Mouse (Mus musculus) MEL (cell line): ENCODE measurements around the gene Acot3. TPM values are rescaled to one million over a fixed set of nuclear protein-coding genes. Genes with fewer than 3 reads are reported as not detected.
"Not testable (repeated sequence)": the region's sequence is repeated elsewhere in the genome, so short reads cannot be mapped to it uniquely, and the experiment has no call there.

Experiments
- DNase-seq: peaks from one replicate; pipeline ENCODE4 v3.0.0; 2011; ENCODE audit warnings: low read depth, low spot score
- H3K27ac ChIP-seq: 2 replicates; pipeline ENCODE4 v1.5.1; 2012; ENCODE audit warnings: low read depth, mild to moderate bottlenecking, control low read depth, low read length, moderate library complexity; ENCODE audit not compliant: control insufficient read depth
- H3K27me3 ChIP-seq, 2 experiments: fragments of 150-350 bp in 1 of 2; sonication (generic) in 1 of 2; 2 replicates each; pipeline ENCODE4 v1.6.1; 2012; ENCODE audit warnings: low read length in 2 of 2, mild to moderate bottlenecking in 2 of 2, improper control_type of control experiment in 1 of 2, moderate library complexity in 1 of 2; ENCODE audit not compliant: insufficient read depth in 2 of 2, control insufficient read depth in 1 of 2
- H3K36me3 ChIP-seq, 2 experiments: 2 replicates each; pipeline ENCODE4 v1.6.1; 2012 to 2014; ENCODE audit warnings: low read length in 2 of 2, improper control_type of control experiment in 1 of 2, inconsistent platforms in 1 of 2, mild to moderate bottlenecking in 1 of 2; ENCODE audit not compliant: insufficient read depth in 2 of 2, control insufficient read depth in 1 of 2
- H3K4me1 ChIP-seq, 2 experiments: fragments of 150-350 bp in 1 of 2; sonication (generic) in 1 of 2; 2 replicates each; pipeline ENCODE4 v1.6.1; 2012; ENCODE audit warnings: low read length in 2 of 2, improper control_type of control experiment in 1 of 2, mild to moderate bottlenecking in 1 of 2; ENCODE audit not compliant: insufficient read depth in 2 of 2, control insufficient read depth in 1 of 2
- H3K4me3 ChIP-seq, 2 experiments: fragments of 150-350 bp in 1 of 2; sonication (generic) in 1 of 2; 2 replicates each; pipeline ENCODE4 v1.5.1; 2012; ENCODE audit warnings: low read depth in 2 of 2, low read length in 2 of 2, mild to moderate bottlenecking in 2 of 2, moderate library complexity in 2 of 2, control low read depth in 1 of 2, improper control_type of control experiment in 1 of 2; ENCODE audit not compliant: control insufficient read depth in 1 of 2, insufficient read depth in 1 of 2
- H3K79me2 ChIP-seq: 2 replicates; pipeline ENCODE4 v1.6.1; 2012; ENCODE audit warnings: mild to moderate bottlenecking, low read length, moderate library complexity; ENCODE audit not compliant: control insufficient read depth, poor library complexity, insufficient read depth
- H3K9ac ChIP-seq: 2 replicates; pipeline ENCODE4 v1.6.1; 2012; ENCODE audit warnings: low read depth, mild to moderate bottlenecking, control low read depth, low read length, moderate library complexity; ENCODE audit not compliant: control insufficient read depth, poor library complexity, severe bottlenecking
- H3K9me3 ChIP-seq: fragments of 150-350 bp; sonication (generic); replicated peaks from 2 replicates; pipeline ENCODE4 v1.6.1; 2012; ENCODE audit warnings: mild to moderate bottlenecking, low read length, improper control_type of control experiment, moderate library complexity; ENCODE audit not compliant: insufficient read depth
- CHD1 ChIP-seq: IDR thresholded peaks from 2 replicates; pipeline ENCODE4 v1.6.1; 2012; ENCODE audit warnings: low read depth, mild to moderate bottlenecking, inconsistent platforms, low read length, improper control_type of control experiment
- CHD2 ChIP-seq: IDR thresholded peaks from 2 replicates; pipeline ENCODE4 v1.6.1; 2011; ENCODE audit warnings: low read length, improper control_type of control experiment
- ETS1 ChIP-seq: IDR thresholded peaks from 2 replicates; pipeline ENCODE4 v1.6.1; 2012; ENCODE audit warnings: low read depth, mild to moderate bottlenecking, inconsistent platforms, low read length, improper control_type of control experiment, moderate library complexity
- GATA1 ChIP-seq: IDR thresholded peaks from 2 replicates; pipeline ENCODE4 v1.6.1; 2011; ENCODE audit warnings: low read depth, low read length, improper control_type of control experiment
- MAX ChIP-seq: IDR thresholded peaks from 2 replicates; pipeline ENCODE4 v1.6.1; 2011; ENCODE audit warnings: low read length, improper control_type of control experiment
- MXI1 ChIP-seq: IDR thresholded peaks from 2 replicates; pipeline ENCODE4 v1.6.1; 2011; ENCODE audit warnings: mild to moderate bottlenecking, low read depth, low read length, improper control_type of control experiment
- MYC ChIP-seq: IDR thresholded peaks from 2 replicates; pipeline ENCODE4 v1.6.1; 2011; ENCODE audit warnings: low read depth, mild to moderate bottlenecking, low read length, improper control_type of control experiment, moderate library complexity
- NELFE ChIP-seq: IDR thresholded peaks from 2 replicates; pipeline ENCODE4 v1.6.1; 2011; ENCODE audit warnings: low read depth, low read length, improper control_type of control experiment
- POLR2A ChIP-seq, 2 experiments: IDR thresholded peaks; 2 replicates each; pipeline ENCODE4 v1.6.1; 2011 to 2012; ENCODE audit warnings: low read length in 2 of 2, mild to moderate bottlenecking in 2 of 2, control low read depth in 1 of 2, improper control_type of control experiment in 1 of 2, low read depth in 1 of 2, moderate library complexity in 1 of 2; ENCODE audit not compliant: control insufficient read depth in 1 of 2, insufficient read depth in 1 of 2, poor library complexity in 1 of 2
- POLR2AphosphoS2 ChIP-seq: IDR thresholded peaks from 2 replicates; pipeline ENCODE4 v1.6.1; 2011; ENCODE audit warnings: low read length, improper control_type of control experiment
- RCOR1 ChIP-seq: IDR thresholded peaks from 2 replicates; pipeline ENCODE4 v1.6.1; 2012; ENCODE audit warnings: low read depth, mild to moderate bottlenecking, inconsistent platforms, low read length, improper control_type of control experiment
- SIN3A ChIP-seq: IDR thresholded peaks from 2 replicates; pipeline ENCODE4 v1.6.1; 2012; ENCODE audit warnings: low read length, improper control_type of control experiment, inconsistent platforms
- TCF12 ChIP-seq: IDR thresholded peaks from 2 replicates; pipeline ENCODE4 v1.6.1; 2014; ENCODE audit warnings: low read depth, mild to moderate bottlenecking, inconsistent platforms, low read length, improper control_type of control experiment, moderate library complexity
- USF1 ChIP-seq: IDR thresholded peaks from 2 replicates; pipeline ENCODE4 v1.6.1; 2014; ENCODE audit warnings: low read depth, mild to moderate bottlenecking, inconsistent platforms, low read length, improper control_type of control experiment, moderate library complexity
- USF2 ChIP-seq, 2 experiments: IDR thresholded peaks; 2 replicates each; pipeline ENCODE4 v1.6.1; 2011 to 2012; ENCODE audit warnings: improper control_type of control experiment in 2 of 2, low read length in 2 of 2, borderline replicate concordance in 1 of 2, inconsistent platforms in 1 of 2, low read depth in 1 of 2, mild to moderate bottlenecking in 1 of 2; ENCODE audit not compliant: insufficient read depth in 1 of 2
- polyA plus RNA-seq, 2 experiments: library from polyadenylated mRNA; stranded (reverse) in 1 of 2; unstranded in 1 of 2; fragments of >175 nt in 1 of 2; fragments of >200 nt in 1 of 2; gene quantifications; 2 replicates each; pipeline versions ENCODE4 v1.2.1 to v1.2.4; 2012; ENCODE audit warnings: low replicate concordance in 2 of 2, low read depth in 1 of 2; ENCODE audit not compliant: insufficient read length in 2 of 2, insufficient read depth in 1 of 2, missing spikeins in 1 of 2
- total RNA-seq: library from RNA; depleted of rRNA; stranded (reverse); fragments of 300-350 nt; gene quantifications from 2 replicates; pipeline ENCODE4 v1.2.3, GENCODE M21; 2012

The Acot3 gene
- total and polyA plus RNA-seq, 3 experiments, result not detected

- no peak overlapping the region for H3K9ac ChIP-seq
- no peak overlapping the region; a peak in 1 of 4 replicates for H3K4me3 ChIP-seq
- no peak for TF ChIP-seq RCOR1
- peak; percentile 52 for TF ChIP-seq GATA1
- 0 out of 2 replicates have a peak, but pooled peaks have one; percentile 42 for TF ChIP-seq MAX
- TF ChIP-seq CHD1, result no peak
- TF ChIP-seq CHD2, result no peak
- 0 out of 2 replicates have a peak, but pooled peaks have one; percentile 3 for TF ChIP-seq ETS1
- DNase-seq, result peak; percentile 59
- H3K79me2 ChIP-seq, result peaks cover 2% of the 10 kb centered on the region; the same call in 1 of the 2 replicates
- H3K36me3 ChIP-seq, result peaks cover 0 to 17% of the 10 kb centered on the region in 2 experiments; a peak in 2 of 4 replicates
- H3K27me3 ChIP-seq, result no peaks in the 10 kb centered on the region
- no peak overlapping the region for H3K27ac ChIP-seq
- H3K4me1 ChIP-seq, result peaks cover 6 to 10% of the 10 kb centered on the region in 2 experiments
- H3K9me3 ChIP-seq, result no peaks in the 10 kb centered on the region
Observed at GRCm38 (mm10) chr12:84099605-84100004, 47.7 kb downstream of the Acot3 start.

DNA sequence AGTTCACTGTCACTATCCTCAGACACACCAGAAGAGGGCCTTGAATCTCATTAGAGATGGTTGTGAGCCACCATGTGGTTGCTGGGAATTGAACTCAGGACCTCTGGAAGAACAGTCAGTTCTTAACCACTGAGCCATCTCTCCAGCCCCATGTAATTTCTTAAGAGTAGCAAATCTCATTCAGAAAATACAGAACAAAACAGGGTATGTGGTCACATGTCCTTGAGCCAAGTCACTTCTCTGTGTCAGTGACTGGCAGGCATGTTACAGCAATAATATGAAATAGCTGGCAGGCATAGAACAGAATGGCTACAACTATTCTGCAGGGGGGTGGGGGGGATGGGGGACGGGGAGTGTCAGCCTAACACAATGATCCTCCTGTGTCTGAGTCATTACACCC lies 48.1 kb downstream of the Acot3 start:
- Histone ChIP-seq H3K27ac (no peak overlapping the region), H3K9me3 (no peaks in the 10 kb centered on the region), H3K4me1 (peaks cover 6 to 10% of the 10 kb centered on the region in 2 experiments), H3K79me2 (peaks cover 2% of the 10 kb centered on the region; the same call in 1 of the 2 replicates), H3K9ac (peak overlapping the region; percentile 85; the same call in 1 of the 2 replicates), H3K36me3 (peaks cover 0 to 19% of the 10 kb centered on the region in 2 experiments; a peak in 2 of 4 replicates), H3K27me3 (no peaks in the 10 kb centered on the region), H3K4me3 (peak overlapping the region in 1 of 2 experiments; percentile 80; a peak in 1 of 4 replicates)
- no peak for DNase-seq
- TF ChIP-seq POLR2AphosphoS2 (no peak), USF1 (peak; percentile 66; the same call in 1 of the 2 replicates)

DNA sequence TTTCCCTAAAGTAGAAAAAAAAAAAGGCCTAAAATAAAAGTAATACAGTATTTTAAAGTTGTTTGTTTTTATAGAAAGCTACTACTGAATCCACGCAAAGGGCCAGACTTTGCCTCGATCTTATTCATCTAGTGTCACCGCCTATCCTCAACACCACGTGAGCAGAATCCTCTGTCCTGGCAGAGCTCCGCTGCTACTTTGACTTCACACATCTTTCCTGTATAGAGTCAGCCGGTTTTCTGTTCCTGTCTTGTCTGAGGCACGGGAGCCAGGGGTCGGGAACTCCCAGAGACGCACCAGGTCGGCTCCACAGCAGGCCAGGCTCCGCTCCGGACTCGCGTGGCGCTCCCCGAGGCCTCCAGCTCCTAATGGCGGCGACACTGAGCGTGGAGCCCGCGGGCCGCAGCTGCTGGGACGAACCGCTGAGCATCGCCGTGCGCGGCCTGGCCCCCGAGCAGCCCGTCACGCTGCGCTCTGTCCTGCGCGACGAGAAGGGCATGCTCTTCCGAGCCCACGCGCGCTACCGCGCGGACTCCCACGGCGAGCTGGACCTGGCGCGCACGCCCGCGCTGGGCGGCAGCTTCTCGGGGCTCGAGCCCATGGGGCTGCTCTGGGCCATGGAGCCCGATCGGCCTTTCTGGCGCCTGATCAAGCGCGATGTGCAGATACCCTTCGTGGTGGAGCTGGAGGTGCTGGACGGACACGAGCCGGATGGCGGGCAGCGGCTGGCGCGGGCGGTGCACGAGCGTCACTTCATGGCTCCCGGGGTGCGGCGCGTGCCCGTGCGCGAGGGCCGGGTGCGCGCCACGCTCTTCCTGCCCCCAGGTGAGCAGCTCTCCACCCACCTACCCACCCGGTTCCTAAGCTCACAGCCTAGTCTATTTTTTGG lies 48.9 kb downstream of the Acot3 start, which contains the start of gene Acot6:
TSS of gene Acot6 (plus strand) at position 51 of the 889 bp plus-strand sequence.
- Histone ChIP-seq H3K4me3 (peak within 1 kb of the TSS; percentile 68 to 80), H3K36me3 (peaks cover 0 to 19% of the 10 kb centered on the region in 2 experiments; a peak in 2 of 4 replicates), H3K4me1 (peaks cover 6 to 10% of the 10 kb centered on the region in 2 experiments), H3K27ac (peak within 1 kb of the TSS; percentile 36), H3K9ac (peak within 1 kb of the TSS; percentile 85)
- 0 out of 2 replicates have a peak, but pooled peaks have one; percentile 38 for TF ChIP-seq MYC
- peak; percentile 91 for TF ChIP-seq USF1
- TF ChIP-seq POLR2A (IDR thresholded peaks at IDR 0.05; ENCODE audit: control insufficient read depth in 1 of 2, insufficient read depth in 1 of 2, low read depth in 1 of 2, low read length in 2 of 2, poor library complexity in 1 of 2), result peak; percentile 46 to 71; a peak in 3 of 4 replicates
- TF ChIP-seq SIN3A, result peak; percentile 36
- peak; percentile 73 for TF ChIP-seq NELFE
- peak; percentile 90 for TF ChIP-seq MAX
- TF ChIP-seq MXI1, result peak; percentile 86
- peak; percentile 63; the same call in 1 of the 2 replicates for TF ChIP-seq POLR2AphosphoS2
- TF ChIP-seq TCF12, result peak; percentile 39; the same call in 1 of the 2 replicates
- peak in 1 of 2 experiments; percentile 67; a peak in 1 of 4 replicates for TF ChIP-seq USF2 (IDR thresholded peaks at IDR 0.05; ENCODE audit: borderline replicate concordance in 1 of 2, insufficient read depth in 1 of 2, low read depth in 1 of 2, low read length in 2 of 2)
- H3K79me2 ChIP-seq, H3K9me3 ChIP-seq, H3K27me3 ChIP-seq: not testable (repeated sequence)
- peak; percentile 83 for DNase-seq
